16 mouse cellular contexts compared by ENCODE assay signal in genomic region chr11:83224750-83225149, GRCm38 (mm10). TPM values are rescaled to one million over a fixed set of nuclear protein-coding genes. Genes with fewer than 3 reads are reported as not detected.
DNase-seq lines count a peak whose midpoint lies in the region; ATAC-seq lines count a peak whose summit lies in the region.
"Had no signal": no experiment of that assay in that cellular context is flagged by ENCODE, and none has a peak within 500 bp of the region (broad histone marks: within the 10 kb centered on the region; RNA-seq: fewer than 3 reads in every experiment).

No protein-coding gene starts in this region.

- no peaks in the 10 kb centered on the region for H3K36me3 ChIP-seq in heart, embryonic 15.5 days
- 0 out of 2 replicates have a peak, but pooled peaks cover 3% of the 10 kb centered on the region for H3K36me3 ChIP-seq in liver, embryonic 12.5 days
- H3K36me3 ChIP-seq in stomach, embryonic 16.5 days (ENCODE audit: control insufficient read depth, insufficient read depth, low read length): no peaks in the 10 kb centered on the region
- H3K36me3 ChIP-seq in forebrain, embryonic 16.5 days (ENCODE audit: control insufficient read depth, insufficient read depth): no peaks in the 10 kb centered on the region
- H3K36me3 ChIP-seq: heart, embryonic 13.5 days; neural tube, embryonic 15.5 days had no signal

- intact Hi-C loops in heart, postnatal 25 days (cut with DNase I): loop anchor here (10.0 kb wide), 2 partner anchors 250 to 310 kb away; partner anchors contain the start of gene Unc45b

- no peak overlapping the region for H3K4me2 ChIP-seq in heart, embryonic 15.5 days
- H3K4me2 ChIP-seq in liver, embryonic 12.5 days: peak overlapping the region; percentile 36
- H3K4me2 ChIP-seq in stomach, embryonic 16.5 days (ENCODE audit: low read depth, low read length): no peak overlapping the region
- no peak overlapping the region for H3K4me2 ChIP-seq in forebrain, embryonic 16.5 days (ENCODE audit: low read length)
- H3K4me2 ChIP-seq: heart, embryonic 13.5 days; neural tube, embryonic 15.5 days had no signal

- no peaks in the 10 kb centered on the region for H3K9me3 ChIP-seq in heart, embryonic 15.5 days (replicated peaks)
- H3K9me3 ChIP-seq in liver, embryonic 12.5 days (replicated peaks): no peaks in the 10 kb centered on the region
- H3K9me3 ChIP-seq in stomach, embryonic 16.5 days (replicated peaks; ENCODE audit: control insufficient read depth, low read length): no peaks in the 10 kb centered on the region
- no peaks in the 10 kb centered on the region for H3K9me3 ChIP-seq in forebrain, embryonic 16.5 days (ENCODE audit: control insufficient read depth, low read length)
- H3K9me3 ChIP-seq: heart, embryonic 13.5 days; neural tube, embryonic 15.5 days had no signal

- no peak overlapping the region for H3K27ac ChIP-seq in heart, embryonic 15.5 days
- H3K27ac ChIP-seq in liver, embryonic 12.5 days: no peak overlapping the region; the same call in 1 of the 2 replicates
- H3K27ac ChIP-seq in stomach, embryonic 16.5 days (ENCODE audit: low read length): no peak overlapping the region
- no peak overlapping the region for H3K27ac ChIP-seq in forebrain, embryonic 16.5 days (ENCODE audit: low read length)
- H3K27ac ChIP-seq: heart, embryonic 13.5 days; hindbrain, postnatal 0 days; neural tube, embryonic 15.5 days had no signal

- ATAC-seq in heart, embryonic 15.5 days (replicated peaks; ENCODE audit: insufficient number of reproducible peaks, insufficient read depth, low FRiP score, low read depth): no peak
- no peak for ATAC-seq in liver, embryonic 12.5 days
- ATAC-seq in stomach, embryonic 16.5 days (ENCODE audit: insufficient read depth, low FRiP score): no peak
- no peak for ATAC-seq in forebrain, embryonic 16.5 days
- ATAC-seq: forebrain, embryonic 14.5 days; hindbrain, postnatal 0 days had no signal

- no peaks in the 10 kb centered on the region for H3K4me1 ChIP-seq in heart, embryonic 15.5 days (replicated peaks)
- no peaks in the 10 kb centered on the region; the same call in 1 of the 2 replicates for H3K4me1 ChIP-seq in liver, embryonic 12.5 days
- H3K4me1 ChIP-seq in stomach, embryonic 16.5 days (ENCODE audit: control insufficient read depth, insufficient read depth, low read length): no peaks in the 10 kb centered on the region
- no peaks in the 10 kb centered on the region for H3K4me1 ChIP-seq in forebrain, embryonic 16.5 days (replicated peaks; ENCODE audit: control insufficient read depth, insufficient read depth, low read length)
- H3K4me1 ChIP-seq: heart, embryonic 13.5 days; neural tube, embryonic 15.5 days had no signal

- 62% methylated on average over 3 of the region's 3 CpGs for WGBS in heart, embryonic 15.5 days
- 50% methylated on average over 3 of the region's 3 CpGs for WGBS in liver, embryonic 12.5 days (ENCODE audit: insufficient replicate concordance)
- 54% methylated on average over 3 of the region's 3 CpGs for WGBS in stomach, embryonic 16.5 days
- WGBS in forebrain, embryonic 16.5 days: 83% methylated on average over 3 of the region's 3 CpGs

- H3K4me3 ChIP-seq in heart, embryonic 15.5 days: peak overlapping the region; percentile 24
- H3K4me3 ChIP-seq in liver, embryonic 12.5 days: peak overlapping the region; percentile 48
- H3K4me3 ChIP-seq in stomach, embryonic 16.5 days (replicated peaks; ENCODE audit: low read length): peak overlapping the region; percentile 5
- no peak overlapping the region for H3K4me3 ChIP-seq in forebrain, embryonic 16.5 days (replicated peaks; ENCODE audit: low read length)
- H3K4me3 ChIP-seq: heart, embryonic 13.5 days; neural tube, embryonic 15.5 days had no signal

- no peaks in the 10 kb centered on the region for H3K27me3 ChIP-seq in heart, embryonic 15.5 days
- H3K27me3 ChIP-seq in liver, embryonic 12.5 days (replicated peaks): peaks cover 3% of the 10 kb centered on the region; the same call in 1 of the 2 replicates
- H3K27me3 ChIP-seq in stomach, embryonic 16.5 days (ENCODE audit: control insufficient read depth, insufficient read depth, low read length): no peaks in the 10 kb centered on the region
- H3K27me3 ChIP-seq in forebrain, embryonic 16.5 days (replicated peaks; ENCODE audit: control insufficient read depth, insufficient read depth, low read length): no peaks in the 10 kb centered on the region
- H3K27me3 ChIP-seq: heart, embryonic 13.5 days; neural tube, embryonic 15.5 days had no signal

- no peak overlapping the region for H3K9ac ChIP-seq in heart, embryonic 15.5 days
- peak overlapping the region; percentile 47 for H3K9ac ChIP-seq in liver, embryonic 12.5 days
- no peak overlapping the region for H3K9ac ChIP-seq in stomach, embryonic 16.5 days (ENCODE audit: low read length)
- no peak overlapping the region for H3K9ac ChIP-seq in forebrain, embryonic 16.5 days (replicated peaks; ENCODE audit: low read depth, low read length)
- H3K9ac ChIP-seq: heart, embryonic 13.5 days; neural tube, embryonic 15.5 days had no signal

- no peak for DNase-seq in heart, postnatal 25 days (ENCODE audit: low spot score)
- DNase-seq in thymus, postnatal 0 days (ENCODE audit: low spot score): peak; percentile 8
- DNase-seq in thymus, postnatal 10 days (ENCODE audit: low spot score in 2 of 2): no peak
- no peak for DNase-seq in neural tube, embryonic 10.5 days (ENCODE audit: extremely low spot score, low spot score)
- DNase-seq: gastrocnemius, postnatal 25 days; midbrain, embryonic 14.5 days had no signal

RNA-seq across cellular contexts. Expression of gene Slfn3, which starts 33.6 kb away (rescaled TPM):
- polyA plus RNA-seq in heart, embryonic 15.5 days (2015; fragmentation: Nextera tagmentation; extraction: Ambion mirVana): 1.3 TPM in 2 replicates
- total RNA-seq in heart, postnatal 25 days (2021): 1 to 10 TPM; 2.3 to 4.0 TPM
- 6.1 and 7.3 TPM in 2 replicates for polyA plus RNA-seq in thymus, postnatal 0 days (2015; fragmentation: Nextera tagmentation; extraction: Ambion mirVana)
- polyA plus RNA-seq in liver, embryonic 12.5 days (2016; fragmentation: Nextera tagmentation; extraction: Ambion mirVana): 0.97 and 1.3 TPM in 2 replicates
- 0.80 and 1.0 TPM in 2 replicates for polyA plus RNA-seq in stomach, embryonic 16.5 days (2015; fragmentation: Nextera tagmentation; extraction: Ambion mirVana)
- 0.15 and 0.26 TPM in 2 replicates for polyA plus RNA-seq in forebrain, embryonic 16.5 days (2015; fragmentation: Nextera tagmentation; extraction: Ambion mirVana)

RNA-seq across cellular contexts. Expression of gene Slfn4, which starts 49.8 kb away (rescaled TPM):
- polyA plus RNA-seq in heart, embryonic 15.5 days (2015; fragmentation: Nextera tagmentation; extraction: Ambion mirVana): 0.08 and 0.18 TPM in 2 replicates
- total RNA-seq in heart, postnatal 25 days (2021): under 1 TPM; 0.10 to 0.31 TPM
- 0.09 and 0.51 TPM in 2 replicates for polyA plus RNA-seq in thymus, postnatal 0 days (2015; fragmentation: Nextera tagmentation; extraction: Ambion mirVana)
- not detected in 2 replicates for polyA plus RNA-seq in liver, embryonic 12.5 days (2016; fragmentation: Nextera tagmentation; extraction: Ambion mirVana)
- polyA plus RNA-seq in stomach, embryonic 16.5 days (2015; fragmentation: Nextera tagmentation; extraction: Ambion mirVana): 0.61 and 0.87 TPM in 2 replicates
- polyA plus RNA-seq in forebrain, embryonic 16.5 days (2015; fragmentation: Nextera tagmentation; extraction: Ambion mirVana): not detected in 2 replicates
- total RNA-seq: left cerebral cortex, postnatal 25 days had no signal
- polyA plus RNA-seq: forebrain, embryonic 14.5 days; heart, embryonic 13.5 days; kidney, embryonic 14.5 days; neural tube, embryonic 15.5 days had no signal
